Mouse (Mus musculus) midbrain, embryonic 12.5 days (tissue): ENCODE results near the gene Wfdc18. TPM values are rescaled to one million over a fixed set of nuclear protein-coding genes. Genes with fewer than 3 reads are reported as not detected.
A peak's percentile ranks its signal among the peaks of the same experiment; 100 is the strongest.

Source experiments
- ATAC-seq: fragments of 200-750 bp; cut with Nextera tagmentation; 2 replicates; pipeline ENCODE4 v1.8.0; 2017; ENCODE audit warnings: low read depth, moderate TSS enrichment, moderate library complexity; ENCODE audit not compliant: low FRiP score
- H3K27ac ChIP-seq: fragments of 300-500 bp; sonication (generic); replicated peaks from 2 replicates; pipeline ENCODE4 v1.5.1; 2016; ENCODE audit warnings: mild to moderate bottlenecking
- H3K27me3 ChIP-seq: fragments of 300-500 bp; sonication (generic); 2 replicates; pipeline ENCODE4 v1.6.1; 2016; ENCODE audit warnings: mild to moderate bottlenecking
- H3K36me3 ChIP-seq: fragments of 300-500 bp; sonication (generic); 2 replicates; pipeline ENCODE4 v1.6.1; 2016
- H3K4me1 ChIP-seq: fragments of 300-500 bp; sonication (generic); 2 replicates; pipeline ENCODE4 v1.6.1; 2016
- H3K4me2 ChIP-seq: fragments of 300-500 bp; sonication (generic); replicated peaks from 2 replicates; pipeline ENCODE4 v1.6.1; 2016; ENCODE audit warnings: mild to moderate bottlenecking, moderate library complexity
- H3K4me3 ChIP-seq: fragments of 300-500 bp; sonication (generic); 2 replicates; pipeline ENCODE4 v1.5.1; 2016; ENCODE audit warnings: mild to moderate bottlenecking
- H3K9ac ChIP-seq: fragments of 300-500 bp; sonication (generic); replicated peaks from 2 replicates; pipeline ENCODE4 v1.6.1; 2016; ENCODE audit warnings: mild to moderate bottlenecking, moderate library complexity
- H3K9me3 ChIP-seq: fragments of 300-500 bp; sonication (generic); 2 replicates; pipeline ENCODE4 v1.6.1; 2016; ENCODE audit warnings: mild to moderate bottlenecking
- WGBS: fragments of 180-500 bp; shearing (Covaris S2); methylation state at CpG from one replicate; pipeline ENCODE4 v1.1.7; 2016; 5-methylcytosine and 5-hydroxymethylcytosine counted together
- polyA plus RNA-seq: library from polyadenylated mRNA; unstranded; fragments of >200 nt; fragmentation: Nextera tagmentation; extraction: Ambion mirVana; gene quantifications from 2 replicates; pipeline ENCODE4 v1.2.1, GENCODE M21; 2016

The Wfdc18 gene
- polyA plus RNA-seq, 1 experiment from 2014 or later = not detected

GRCm38 (mm10) chr11:83746681-83747080 is 37.9 kb downstream of the Wfdc18 start, which contains the start of gene Wfdc21:
TSS of gene Wfdc21 (plus strand) at chr11:83746940.
- Histone ChIP-seq H3K9ac (no peak within 1 kb of the TSS), H3K9me3 (no peaks in the 10 kb centered on the region), H3K4me1 (no peaks in the 10 kb centered on the region), H3K4me3 (no peak within 1 kb of the TSS), H3K27me3 (peaks cover 46% of the 10 kb centered on the region), H3K4me2 (no peak within 1 kb of the TSS), H3K27ac (no peak within 1 kb of the TSS), H3K36me3 (no peaks in the 10 kb centered on the region)
- WGBS = 78% methylated on average over 5 of the region's 5 CpGs
- ATAC-seq = no peak

DNA sequence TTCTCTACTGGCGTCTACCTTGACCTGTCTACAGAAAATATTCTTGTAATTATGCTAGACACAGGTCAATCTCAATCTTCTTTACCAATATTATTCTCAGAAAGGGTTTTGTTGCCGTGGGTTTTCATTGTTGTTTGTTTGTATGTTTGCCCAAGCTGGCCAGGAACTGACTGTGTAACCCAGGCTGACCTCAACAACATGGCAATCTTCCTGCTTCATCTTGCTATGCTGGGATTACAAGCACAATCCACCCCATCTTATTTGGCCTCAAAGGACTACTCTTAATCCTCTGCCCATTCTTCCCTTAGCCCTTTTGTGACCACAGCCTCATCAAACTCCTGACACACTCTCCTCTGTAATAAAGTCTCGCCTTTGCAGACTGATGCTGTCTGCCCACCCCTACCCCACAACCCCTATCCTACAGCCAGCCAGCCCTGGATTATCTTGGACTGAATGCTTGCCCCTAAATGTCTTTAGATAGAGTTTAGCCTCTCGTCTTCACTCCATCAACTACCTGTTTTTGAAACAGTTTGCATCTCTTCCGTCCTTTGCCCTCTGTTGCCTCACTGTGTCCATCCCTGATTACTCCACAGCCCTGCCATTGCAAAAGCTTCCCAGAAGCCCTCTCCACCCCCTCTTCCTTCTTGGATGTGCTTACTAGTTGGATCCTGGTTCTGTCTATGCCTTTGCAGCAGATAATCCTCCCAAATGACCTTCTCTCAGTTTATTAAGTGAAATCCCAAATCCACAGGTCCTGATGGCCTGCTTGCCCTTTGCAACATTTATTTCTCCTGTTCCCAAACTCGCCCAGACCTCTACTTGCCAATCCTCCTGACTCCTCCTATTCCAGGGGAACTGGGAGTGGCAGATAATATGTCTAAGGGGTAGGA is 38.8 kb downstream of the Wfdc18 start:
- 67% methylated on average over 6 of the region's 6 CpGs for WGBS
- Histone ChIP-seq H3K9me3 (no peaks in the 10 kb centered on the region), H3K4me2 (no peak overlapping the region), H3K9ac (no peak overlapping the region), H3K4me1 (no peaks in the 10 kb centered on the region), H3K36me3 (no peaks in the 10 kb centered on the region), H3K27me3 (peaks cover 54% of the 10 kb centered on the region), H3K27ac (no peak overlapping the region), H3K4me3 (no peak overlapping the region)
- ATAC-seq = no peak

- Histone ChIP-seq H3K36me3 (peaks cover 29% of the 10 kb centered on the region), H3K4me1 (peaks cover 14% of the 10 kb centered on the region), H3K4me3 (peak within 1 kb of the TSS; percentile 69), H3K9ac (peak within 1 kb of the TSS; percentile 86), H3K9me3 (no peaks in the 10 kb centered on the region), H3K27ac (peak within 1 kb of the TSS; percentile 86), H3K4me2 (peak within 1 kb of the TSS; percentile 72), H3K27me3 (peaks cover 15% of the 10 kb centered on the region)
- ATAC-seq = peak; percentile 95
- WGBS = under 1% methylated on average over 47 of the region's 47 CpGs
These were observed 44.9 kb downstream of the Wfdc18 start, which contains the start of gene Heatr6 for GRCm38 (mm10) chr11:83753581-83754181. TSS of gene Heatr6 (plus strand) at chr11:83753696.

DNA sequence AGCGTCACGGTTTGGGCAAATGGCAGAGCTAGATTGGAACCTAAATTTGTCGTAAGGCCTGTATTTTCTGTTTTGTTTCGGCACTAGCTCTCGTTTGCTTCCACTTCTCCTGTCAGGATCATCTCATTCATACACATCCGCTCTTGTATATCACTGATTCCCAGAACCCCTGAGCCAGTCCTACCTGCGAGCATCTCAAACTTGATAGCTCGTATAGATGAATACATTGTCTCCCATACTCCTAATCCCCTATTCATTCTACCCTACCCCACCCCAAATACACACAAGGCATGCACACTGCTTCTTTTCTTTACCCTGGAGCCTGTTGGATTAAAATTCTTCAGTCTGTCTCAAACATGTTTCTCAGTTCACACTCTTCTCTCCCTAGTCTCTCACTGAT is 45.4 kb downstream of the Wfdc18 start:
- Histone ChIP-seq H3K27me3 (peaks cover 12% of the 10 kb centered on the region; the same call in 1 of the 2 replicates), H3K4me3 (peak overlapping the region; percentile 69), H3K9me3 (no peaks in the 10 kb centered on the region), H3K36me3 (peaks cover 34% of the 10 kb centered on the region), H3K27ac (peak overlapping the region; percentile 86), H3K4me1 (peaks cover 14% of the 10 kb centered on the region), H3K4me2 (peak overlapping the region; percentile 72), H3K9ac (peak overlapping the region; percentile 86)
- ATAC-seq = 0 out of 2 replicates have a peak, but pooled peaks have one; percentile 38
- WGBS = under 1% methylated on average over 8 of the region's 8 CpGs

Other genes with a start within 250 kb of the Wfdc18 start
- 2.1 and 3.3 TPM in 2 replicates for gene Mmp28, start 245.9 kb upstream of the Wfdc18 start, polyA plus RNA-seq
- 13.3 and 17.0 TPM in 2 replicates for gene Taf15, start 235.9 kb upstream of the Wfdc18 start, polyA plus RNA-seq
- 0.12 TPM in 1 of 2 replicates, not detected in the other for gene Heatr9, start 186.8 kb upstream of the Wfdc18 start, polyA plus RNA-seq
- not detected in 2 replicates for gene Ccl5, start 178.5 kb upstream of the Wfdc18 start, polyA plus RNA-seq
- 1.4 and 1.5 TPM in 2 replicates for gene Ccl9, start 130.4 kb upstream of the Wfdc18 start, polyA plus RNA-seq
- gene Ccl6, start 115.9 kb upstream of the Wfdc18 start, polyA plus RNA-seq = 1.2 and 1.4 TPM in 2 replicates
- not detected in 2 replicates for gene Rpl9-ps1, start 63.4 kb upstream of the Wfdc18 start, polyA plus RNA-seq
- 0.94 and 1.2 TPM in 2 replicates for gene Ccl3, start 59.7 kb upstream of the Wfdc18 start, polyA plus RNA-seq
- gene Ccl4, start 46.4 kb upstream of the Wfdc18 start, polyA plus RNA-seq = 0.38 and 0.50 TPM in 2 replicates
- gene Wfdc17, start 5.0 kb upstream of the Wfdc18 start, polyA plus RNA-seq = 0.48 and 1.4 TPM in 2 replicates
- gene Wfdc21, start 37.9 kb downstream of the Wfdc18 start, polyA plus RNA-seq = not detected in 2 replicates
- gene Heatr6, start 44.7 kb downstream of the Wfdc18 start, polyA plus RNA-seq = 37.4 and 38.3 TPM in 2 replicates
- gene Hnf1b, start 141.0 kb downstream of the Wfdc18 start, polyA plus RNA-seq = not detected in 2 replicates
- 39.9 and 42.1 TPM in 2 replicates for gene Ddx52, start 233.0 kb downstream of the Wfdc18 start, polyA plus RNA-seq